Mouse (Mus musculus): Measurements from ENCODE around the gene Fgd3.

DNA sequence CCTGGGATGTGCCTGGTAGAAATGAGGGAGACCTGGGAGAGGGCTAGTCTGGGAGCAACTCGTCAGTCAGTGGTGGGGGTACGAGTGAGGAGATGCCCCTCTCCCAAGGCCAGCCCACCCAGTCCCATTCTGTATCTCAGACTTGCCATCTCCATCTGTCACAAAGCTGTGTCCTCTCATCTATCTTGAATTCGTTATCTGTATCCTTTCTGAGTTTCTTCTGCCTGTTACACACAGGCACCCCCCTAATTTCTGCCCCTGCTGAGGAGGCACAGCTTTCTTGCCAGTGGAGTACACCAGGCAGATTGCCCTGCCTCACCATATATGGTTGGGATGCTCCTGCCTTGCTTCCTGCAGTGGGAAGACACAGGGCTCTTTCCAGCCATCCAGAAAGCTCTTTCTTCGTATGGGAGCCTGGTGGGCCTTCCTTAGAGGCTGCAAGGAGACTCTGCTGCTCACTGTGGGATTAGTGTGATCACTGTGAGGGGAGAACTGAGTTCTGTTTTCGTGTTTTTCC, 33.9 kb upstream of the Fgd3 start:
- TF ChIP-seq MAFK (IDR thresholded peaks at IDR 0.05; ENCODE audit: insufficient replicate concordance, low read length) (no peak), SIN3A (IDR thresholded peaks at IDR 0.05; ENCODE audit: low read length) (no peak), CTCF (conservative IDR thresholded peaks at IDR 0.05 in 1 of 2, IDR thresholded peaks at IDR 0.05 in 1 of 2; ENCODE audit: low read depth in 2 of 2, low read length in 2 of 2) (no peak), POLR2A (IDR thresholded peaks at IDR 0.05; ENCODE audit: low read depth, low read length) (no peak), MXI1 (IDR thresholded peaks at IDR 0.05; ENCODE audit: low read depth, low read length) (no peak), RCOR1 (conservative IDR thresholded peaks at IDR 0.05; ENCODE audit: low read depth, low read length) (no peak), USF2 (conservative IDR thresholded peaks at IDR 0.05; ENCODE audit: low read depth, low read length) (no peak), SMC3 (IDR thresholded peaks at IDR 0.05; ENCODE audit: low read depth, low read length) (no peak), ZC3H11A (IDR thresholded peaks at IDR 0.05; ENCODE audit: low read depth, low read length) (no peak), MYC (IDR thresholded peaks at IDR 0.05; ENCODE audit: low read depth, low read length) (no peak)
